Mouse (Mus musculus): ENCODE data around the gene Bmp3. TPM values are rescaled to one million over a fixed set of nuclear protein-coding genes. Genes with fewer than 3 reads are reported as not detected.

Gene Bmp3
- total RNA-seq, 2 experiments from 2014 or later, result 2.9 to 3.3 TPM

DNA sequence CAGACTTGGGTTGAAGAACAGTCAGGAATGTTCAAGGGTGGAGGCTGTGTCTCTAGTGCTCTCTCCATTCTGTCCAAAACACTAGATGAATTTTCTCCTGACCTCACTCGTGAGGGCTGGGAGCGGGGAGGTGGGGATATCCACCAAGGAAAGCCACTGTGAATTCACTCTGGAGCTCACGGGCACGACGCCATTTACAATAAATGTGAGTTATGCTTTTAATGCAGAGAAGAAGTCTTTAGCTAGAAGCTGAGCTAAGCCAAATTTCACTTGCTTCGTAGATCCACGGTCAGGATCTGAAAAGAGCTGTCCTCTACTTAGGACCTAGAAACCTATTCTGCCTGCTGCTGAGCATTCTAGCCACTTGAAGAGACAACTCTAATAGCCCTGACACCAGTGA lies 2.1 kb downstream of the Bmp3 start:
- no peak overlapping the region for H3K4me3 ChIP-seq
- no peak overlapping the region for H3K27ac ChIP-seq
- no peak for TF ChIP-seq CTCF (conservative IDR thresholded peaks at IDR 0.05)
- DNase-seq (ENCODE audit: low spot score in 2 of 2), result no peak

DNA sequence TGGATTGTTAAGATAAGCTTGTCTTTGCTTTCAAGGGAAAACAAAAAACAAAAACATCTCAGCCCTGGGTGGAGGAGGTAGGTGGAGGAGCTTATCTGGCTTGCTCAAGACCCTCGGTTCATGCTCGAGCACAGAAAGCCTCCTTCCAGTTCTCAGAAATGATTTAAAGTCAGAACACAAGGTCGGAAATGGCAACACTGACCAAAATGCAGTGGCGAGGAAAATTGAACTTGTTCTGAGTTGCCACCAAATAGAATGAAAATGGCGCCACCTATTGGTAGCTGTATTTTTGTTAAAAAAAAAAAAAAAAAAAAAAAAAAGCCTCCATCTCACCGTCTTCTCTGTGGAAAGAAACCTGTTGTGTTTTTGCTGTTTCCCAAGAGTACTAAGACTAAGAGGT lies 9.7 kb downstream of the Bmp3 start:
- DNase-seq (ENCODE audit: low spot score in 2 of 2), result peak in 1 of 2 experiments; percentile 31
- Histone ChIP-seq H3K4me3 (no peak overlapping the region; the same call in 1 of the 2 replicates), H3K27ac (no peak overlapping the region)
- TF ChIP-seq CTCF (conservative IDR thresholded peaks at IDR 0.05), result peak; percentile 78

DNA sequence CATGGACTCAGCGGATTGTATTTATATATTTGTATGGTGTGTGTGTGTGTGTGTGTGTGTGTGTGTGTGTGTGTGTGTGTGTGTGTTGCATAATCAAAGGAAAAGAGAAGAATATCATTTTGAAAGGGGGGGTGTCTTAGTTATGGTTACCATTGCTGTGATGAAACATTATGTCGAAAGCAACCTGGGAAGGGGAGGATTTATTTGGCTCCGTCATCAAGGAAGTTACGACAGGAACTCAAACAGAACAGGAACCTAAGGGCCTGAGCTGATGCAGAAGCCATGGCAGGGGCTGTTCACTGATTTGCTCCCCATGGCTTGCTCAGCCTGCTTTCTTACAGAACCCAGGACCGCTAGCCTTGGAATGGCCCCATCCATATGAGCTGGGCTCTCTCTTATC lies 10.9 kb downstream of the Bmp3 start:
- no peak for TF ChIP-seq CTCF (conservative IDR thresholded peaks at IDR 0.05)
- H3K27ac ChIP-seq, result no peak overlapping the region
- H3K4me3 ChIP-seq, result no peak overlapping the region
- no peak for DNase-seq (ENCODE audit: low spot score in 2 of 2)

DNA sequence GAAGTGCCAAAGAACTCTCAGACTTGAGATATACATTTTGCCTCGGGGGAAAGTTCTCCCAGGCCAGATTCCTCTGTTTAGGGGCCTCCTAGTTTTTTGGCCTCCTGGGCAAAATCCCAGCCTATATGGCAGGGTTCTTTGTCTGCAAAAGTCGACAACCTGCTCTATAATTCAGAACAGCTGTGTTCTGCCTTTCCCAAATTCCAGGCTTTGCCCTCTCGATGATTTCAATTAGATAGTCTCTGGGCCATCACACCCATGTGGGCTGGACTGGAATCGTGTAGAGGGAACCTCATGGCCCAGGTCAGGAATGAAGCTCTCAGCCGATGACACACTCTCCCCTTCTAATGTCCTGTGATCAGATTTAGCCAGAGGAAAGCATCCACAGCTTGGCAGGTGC lies 21.8 kb downstream of the Bmp3 start:
- no peak for TF ChIP-seq CTCF (conservative IDR thresholded peaks at IDR 0.05)
- DNase-seq (ENCODE audit: low spot score in 2 of 2), result no peak
- Histone ChIP-seq H3K4me3 (no peak overlapping the region), H3K27ac (no peak overlapping the region)

DNA sequence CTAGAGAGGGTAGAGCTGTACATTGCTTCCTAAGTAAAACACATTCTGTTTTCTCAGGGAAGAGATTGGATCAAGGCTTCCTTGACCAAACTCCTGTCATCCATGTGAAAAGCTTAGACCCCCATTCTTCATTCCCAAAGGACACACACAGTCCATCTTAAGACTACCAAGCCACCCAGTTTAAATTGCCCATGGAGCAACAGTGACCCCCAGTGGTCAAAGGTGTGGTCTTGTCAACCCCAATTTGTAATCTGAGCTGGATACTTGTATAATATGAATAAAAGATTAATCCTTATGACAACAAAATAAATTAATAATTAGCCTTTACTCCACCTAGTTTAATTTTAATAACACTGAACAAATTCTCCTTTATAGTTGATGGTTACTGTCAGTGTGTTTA lies 24.7 kb downstream of the Bmp3 start:
- Histone ChIP-seq H3K27ac (no peak overlapping the region), H3K4me3 (no peak overlapping the region)
- peak; percentile 52 to 75 for DNase-seq (ENCODE audit: low spot score in 2 of 2)
- TF ChIP-seq CTCF (conservative IDR thresholded peaks at IDR 0.05), result peak; percentile 94

DNA sequence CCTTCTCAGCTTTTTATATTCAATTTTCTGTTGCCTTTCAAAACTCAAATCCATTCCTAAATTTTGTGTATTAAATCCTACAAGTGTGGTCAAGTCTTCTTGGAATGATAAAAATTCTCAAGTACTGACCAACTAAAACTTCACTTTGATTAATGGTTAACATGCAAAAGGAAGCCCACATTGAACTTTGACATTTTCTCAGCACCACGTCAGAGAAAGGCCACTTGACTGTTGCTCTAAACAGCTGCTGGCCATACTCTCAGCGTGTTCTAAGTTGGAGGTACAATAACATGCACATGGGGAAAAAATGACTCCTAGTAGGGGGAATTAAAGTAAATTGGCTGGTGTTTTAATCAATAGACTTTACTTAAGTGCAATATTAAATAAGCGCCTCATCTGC lies 27.9 kb downstream of the Bmp3 start:
- no peak overlapping the region for H3K27ac ChIP-seq
- no peak for DNase-seq (ENCODE audit: low spot score in 2 of 2)
- TF ChIP-seq CTCF (conservative IDR thresholded peaks at IDR 0.05), result no peak
- no peak overlapping the region for H3K4me3 ChIP-seq

DNA sequence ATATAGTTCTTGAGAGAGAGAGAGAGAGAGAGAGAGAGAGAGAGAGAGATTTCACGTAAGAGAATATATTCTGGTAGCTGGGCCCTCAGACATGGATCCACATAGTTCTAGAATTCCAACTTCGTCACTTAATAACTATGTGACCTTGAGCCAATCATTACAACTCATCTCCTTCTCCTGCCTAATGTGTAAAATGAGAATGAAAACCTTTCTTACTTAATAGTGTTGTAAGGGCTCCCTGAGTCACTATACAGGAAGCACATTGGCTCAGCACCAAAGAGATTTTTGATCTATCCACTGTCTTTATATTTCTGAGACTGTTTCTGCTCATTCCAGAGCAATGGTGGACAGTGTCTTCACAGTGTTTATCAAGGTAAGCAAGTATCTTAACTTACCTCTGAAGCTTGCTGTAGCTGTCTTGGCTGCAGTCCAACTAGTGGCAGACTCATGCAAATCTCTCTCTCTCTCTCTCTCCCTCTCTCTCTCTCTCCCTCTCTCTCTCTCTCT lies 36.4 kb downstream of the Bmp3 start:
- Histone ChIP-seq H3K4me3 (no peak overlapping the region), H3K27ac (no peak overlapping the region)
- no peak for TF ChIP-seq CTCF (conservative IDR thresholded peaks at IDR 0.05)
- no peak for DNase-seq (ENCODE audit: low spot score in 2 of 2)

DNA sequence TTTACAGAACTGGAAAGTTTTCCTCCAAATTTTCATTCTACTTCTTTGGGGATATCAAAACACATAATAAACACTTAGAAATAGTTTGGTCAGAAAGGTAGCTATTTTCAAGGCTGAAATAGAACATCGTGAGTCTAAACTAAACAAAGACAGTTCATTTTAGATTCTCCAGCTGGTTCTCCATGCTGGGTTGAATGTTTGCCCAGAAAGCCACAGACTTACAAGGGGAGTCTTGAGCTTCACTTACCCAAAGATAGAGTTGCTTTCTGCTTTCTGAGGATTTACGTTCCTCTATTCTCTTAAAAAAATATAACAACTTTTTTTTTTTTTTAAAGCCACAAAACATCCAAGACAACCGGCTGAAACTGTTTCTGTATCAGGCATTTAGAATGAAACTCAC lies 40.1 kb downstream of the Bmp3 start:
- H3K4me3 ChIP-seq, result no peak overlapping the region
- H3K27ac ChIP-seq, result no peak overlapping the region
- no peak for DNase-seq (ENCODE audit: low spot score in 2 of 2)
- no peak for TF ChIP-seq CTCF (conservative IDR thresholded peaks at IDR 0.05)

DNA sequence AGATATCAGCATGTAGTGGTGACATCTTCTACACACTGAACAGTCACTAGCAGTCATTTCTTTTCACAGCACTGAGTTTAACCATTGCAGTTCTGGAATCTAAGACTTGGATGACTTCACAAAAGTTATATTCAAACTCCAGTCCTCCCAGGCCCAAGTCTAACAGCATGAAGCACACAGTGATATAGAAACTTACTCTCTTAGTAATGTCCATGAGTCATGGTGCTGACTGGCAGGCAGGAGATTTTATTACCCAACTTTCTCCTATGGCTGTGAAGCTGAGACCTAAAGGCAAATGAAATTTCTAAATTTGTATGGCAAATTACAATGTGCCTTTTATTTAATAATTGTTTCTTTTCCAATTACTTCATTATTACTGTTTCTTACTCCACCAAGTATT lies 43.7 kb downstream of the Bmp3 start:
- H3K27ac ChIP-seq, result no peak overlapping the region
- no peak for DNase-seq (ENCODE audit: low spot score in 2 of 2)
- no peak for TF ChIP-seq CTCF (conservative IDR thresholded peaks at IDR 0.05)

DNA sequence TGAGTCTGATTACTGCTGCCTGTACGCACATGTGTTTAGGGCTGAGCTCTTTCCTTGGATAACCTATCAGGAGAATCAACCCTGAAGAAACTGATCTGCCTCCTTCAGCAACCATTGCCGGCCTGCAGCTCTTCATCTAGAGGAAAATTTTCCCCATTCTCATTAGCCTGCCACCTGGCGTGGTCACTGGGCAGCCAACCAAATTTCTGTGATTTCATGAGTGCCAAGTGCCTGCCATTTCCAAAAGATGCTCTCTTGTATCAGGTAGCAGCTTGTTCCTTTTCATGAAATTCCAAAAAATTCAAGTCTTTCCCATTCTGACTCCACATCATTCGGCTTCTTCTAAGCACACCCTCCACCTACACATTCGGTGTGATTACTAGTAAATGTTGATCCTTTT lies 46.7 kb downstream of the Bmp3 start:
- Histone ChIP-seq H3K4me3 (no peak overlapping the region), H3K27ac (no peak overlapping the region)
- no peak for TF ChIP-seq CTCF (conservative IDR thresholded peaks at IDR 0.05)
- DNase-seq (ENCODE audit: low spot score in 2 of 2), result no peak

More for the DNA sequence above, 43.7 kb downstream of the Bmp3 start:
- H3K4me3 ChIP-seq, result no peak overlapping the region

DNA sequence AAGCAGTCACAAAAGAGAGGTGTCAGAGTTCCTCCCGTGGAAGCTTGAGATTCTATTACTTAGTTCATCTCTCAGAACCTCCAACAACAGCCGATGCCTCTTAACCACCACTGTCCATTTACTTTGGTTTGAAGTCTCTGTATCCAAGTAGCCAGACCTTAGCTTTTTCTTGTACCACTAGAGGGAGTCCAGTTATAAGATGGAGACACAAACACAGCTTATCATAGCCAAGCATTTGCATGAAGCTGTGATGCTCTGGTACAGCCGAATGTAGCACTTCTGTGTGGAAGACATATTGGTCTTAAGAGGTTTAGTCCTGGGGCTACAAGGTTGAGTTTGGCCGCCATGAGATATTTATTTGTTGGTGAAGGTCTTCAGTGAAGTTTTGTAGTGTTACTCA lies 48.1 kb downstream of the Bmp3 start:
- peak; percentile 20 to 22 for DNase-seq (ENCODE audit: low spot score in 2 of 2)
- Histone ChIP-seq H3K4me3 (no peak overlapping the region), H3K27ac (no peak overlapping the region)
- TF ChIP-seq CTCF (conservative IDR thresholded peaks at IDR 0.05), result peak; percentile 76

DNA sequence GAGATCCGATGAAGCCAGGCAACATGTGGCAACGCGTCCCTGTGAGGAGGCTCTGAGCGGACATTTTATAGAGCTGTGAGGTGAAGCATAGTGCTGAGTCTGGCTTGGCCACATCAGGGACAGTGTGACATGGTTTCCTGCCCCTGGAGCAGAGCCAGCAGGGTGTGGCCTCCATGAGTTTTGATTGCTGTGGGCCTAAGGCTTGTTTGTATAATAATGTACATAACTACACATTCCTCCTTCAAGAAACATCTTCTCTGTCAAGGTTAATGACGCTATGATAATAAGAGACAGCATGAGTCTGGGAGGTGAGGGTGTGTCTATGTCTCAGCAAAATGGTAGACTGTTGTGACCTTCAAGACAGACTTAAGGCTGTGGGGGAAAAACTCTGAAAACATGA lies 64.5 kb downstream of the Bmp3 start:
- Histone ChIP-seq H3K27ac (no peak overlapping the region), H3K4me3 (no peak overlapping the region)
- DNase-seq (ENCODE audit: low spot score in 2 of 2), result no peak
- no peak for TF ChIP-seq CTCF (conservative IDR thresholded peaks at IDR 0.05)

DNA sequence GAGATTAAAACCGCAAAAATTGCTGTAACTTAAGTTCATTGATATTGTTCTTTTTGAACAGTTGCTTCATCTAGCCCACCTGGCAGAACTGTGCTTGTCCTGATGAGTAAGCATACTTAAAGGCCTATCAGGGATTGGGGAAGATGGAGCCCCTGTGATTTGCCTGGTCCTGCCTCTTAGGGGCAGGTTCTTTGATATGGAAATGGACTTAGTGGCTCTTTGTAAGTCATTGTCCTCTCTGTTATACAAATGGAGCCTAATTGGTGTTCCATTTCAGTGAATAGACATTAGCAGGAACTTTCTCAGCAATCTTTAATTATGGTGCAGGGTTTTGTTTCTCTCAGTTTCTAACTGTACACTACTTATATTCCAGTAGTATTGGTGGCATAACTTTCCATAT lies 67.4 kb downstream of the Bmp3 start:
- no peak overlapping the region for H3K4me3 ChIP-seq
- no peak overlapping the region for H3K27ac ChIP-seq
- no peak for TF ChIP-seq CTCF (conservative IDR thresholded peaks at IDR 0.05)
- DNase-seq (ENCODE audit: low spot score in 2 of 2), result no peak

DNA sequence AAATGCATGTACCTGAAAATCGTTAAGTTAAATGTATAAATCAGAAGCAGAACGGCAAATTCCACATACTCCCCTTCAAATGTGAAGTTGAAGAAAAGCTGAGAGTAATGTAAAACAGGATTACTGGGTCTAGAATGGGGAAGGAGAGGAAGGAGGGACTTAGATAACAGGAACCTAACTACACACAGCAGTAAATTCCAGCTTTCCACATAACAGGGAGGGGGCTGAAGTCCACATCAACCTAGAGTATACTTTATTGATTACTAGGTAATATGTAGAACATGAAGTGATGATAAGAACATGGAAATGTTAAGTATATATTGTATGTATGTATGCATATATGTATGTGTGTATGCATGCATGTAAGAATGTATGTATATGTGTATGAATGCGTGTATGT lies 68.7 kb downstream of the Bmp3 start:
- TF ChIP-seq CTCF (conservative IDR thresholded peaks at IDR 0.05), result no peak
- H3K27ac ChIP-seq, result no peak overlapping the region
- no peak for DNase-seq (ENCODE audit: low spot score in 2 of 2)
- H3K4me3 ChIP-seq, result no peak overlapping the region

Other genes with a start within 250 kb of the Bmp3 start
- gene Prkg2, start 182.9 kb downstream of the Bmp3 start, total RNA-seq (2021), result 1 to 10 TPM; 2.9 to 3.5 TPM

Data from layer of hippocampus, adult 2 months (tissue).